Mouse (Mus musculus): ENCODE data around the gene Slit1. TPM values are rescaled to one million over a fixed set of nuclear protein-coding genes. Genes with fewer than 3 reads are reported as not detected.

The Slit1 gene
- polyA plus RNA-seq, 1 experiment from 2014 or later = 0.30 TPM

GRCm38 (mm10) chr19:41723337-41723736 is 20.1 kb downstream of the Slit1 start:
- Histone ChIP-seq H3K4me1 (peaks cover 12% of the 10 kb centered on the region), H3K4me2 (no peak overlapping the region), H3K27me3 (no peaks in the 10 kb centered on the region), H3K9ac (no peak overlapping the region), H3K9me3 (no peaks in the 10 kb centered on the region), H3K27ac (no peak overlapping the region), H3K4me3 (no peak overlapping the region), H3K36me3 (no peaks in the 10 kb centered on the region)
- 35% methylated on average over 2 of the region's 2 CpGs for WGBS
- ATAC-seq (ENCODE audit: insufficient number of reproducible peaks, insufficient read depth, low FRiP score, low TSS enrichment, low read depth) = no peak

GRCm38 (mm10) chr19:41719436-41719835 is 24.0 kb downstream of the Slit1 start:
- H3K4me3 ChIP-seq = no peak overlapping the region
- no peak overlapping the region for H3K27ac ChIP-seq
- 63% methylated on average over 8 of the region's 8 CpGs for WGBS
- peaks cover 24% of the 10 kb centered on the region for H3K4me1 ChIP-seq
- no peak overlapping the region for H3K9ac ChIP-seq
- H3K9me3 ChIP-seq = no peaks in the 10 kb centered on the region
- peaks cover 16% of the 10 kb centered on the region for H3K27me3 ChIP-seq
- no peak overlapping the region for H3K4me2 ChIP-seq
- no peak for ATAC-seq (ENCODE audit: insufficient number of reproducible peaks, insufficient read depth, low FRiP score, low TSS enrichment, low read depth)
- H3K36me3 ChIP-seq = no peaks in the 10 kb centered on the region

DNA sequence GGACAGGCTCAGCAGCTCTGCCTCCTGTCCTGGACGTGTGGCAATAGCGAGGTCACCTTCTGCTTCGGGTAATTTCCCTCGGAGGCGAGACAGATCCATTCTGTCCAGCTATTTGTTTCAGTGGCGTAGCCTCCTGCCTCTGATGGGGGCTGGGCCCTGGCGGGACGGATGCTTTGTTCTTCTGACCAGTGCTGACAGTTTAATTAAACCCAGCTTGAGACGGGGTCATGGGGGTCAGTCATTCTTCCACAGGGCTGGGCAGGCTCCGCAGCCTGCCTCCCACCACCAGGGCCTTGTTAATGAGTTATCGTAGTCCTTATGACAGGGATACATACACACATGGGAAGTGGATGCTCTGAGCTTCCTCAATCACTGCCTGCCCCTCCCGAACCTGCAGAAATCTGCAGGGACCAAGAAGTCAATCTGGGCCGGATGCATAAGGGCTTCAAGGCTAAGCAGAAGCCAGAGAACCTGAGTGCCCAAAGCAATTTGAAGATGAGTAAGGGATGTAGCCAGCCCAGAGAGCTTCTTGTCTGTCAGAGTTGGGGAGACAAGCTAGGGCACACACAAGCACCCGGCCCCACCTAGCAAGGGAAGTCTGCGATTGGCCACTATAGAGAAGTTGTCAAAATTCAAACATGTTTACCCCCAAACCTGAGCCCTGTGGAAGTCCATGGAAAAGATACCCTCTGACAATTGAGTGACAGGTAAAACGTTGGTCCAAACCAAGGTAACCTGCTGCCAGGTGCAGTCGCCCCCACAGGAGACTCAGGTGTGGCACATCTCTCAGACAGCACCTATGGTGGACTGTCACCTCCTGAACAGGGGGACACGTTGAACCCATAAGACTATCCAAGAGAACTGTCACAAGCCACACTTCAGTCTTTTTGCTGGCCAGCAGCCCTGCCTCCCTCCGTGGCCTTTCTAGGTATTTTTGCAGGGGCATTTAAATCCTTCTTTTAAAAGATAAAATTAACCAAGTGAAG is 26.9 kb downstream of the Slit1 start:
- Histone ChIP-seq H3K4me2 (no peak overlapping the region), H3K4me1 (peaks cover 24% of the 10 kb centered on the region), H3K9ac (no peak overlapping the region), H3K9me3 (no peaks in the 10 kb centered on the region), H3K4me3 (no peak overlapping the region), H3K27ac (no peak overlapping the region), H3K36me3 (no peaks in the 10 kb centered on the region), H3K27me3 (peaks cover 16% of the 10 kb centered on the region)
- 23% methylated on average over 19 of the region's 19 CpGs for WGBS
- ATAC-seq (ENCODE audit: insufficient number of reproducible peaks, insufficient read depth, low FRiP score, low TSS enrichment, low read depth) = no peak

GRCm38 (mm10) chr19:41714431-41714917 is 29.0 kb downstream of the Slit1 start:
- no peaks in the 10 kb centered on the region for H3K9me3 ChIP-seq
- H3K4me1 ChIP-seq = peaks cover 23% of the 10 kb centered on the region
- H3K36me3 ChIP-seq = no peaks in the 10 kb centered on the region
- H3K27me3 ChIP-seq = peaks cover 16% of the 10 kb centered on the region
- H3K4me3 ChIP-seq = no peak overlapping the region
- no peak overlapping the region for H3K9ac ChIP-seq
- 49% methylated on average over 9 of the region's 9 CpGs for WGBS
- H3K27ac ChIP-seq = no peak overlapping the region
- H3K4me2 ChIP-seq = no peak overlapping the region
- ATAC-seq (ENCODE audit: insufficient number of reproducible peaks, insufficient read depth, low FRiP score, low TSS enrichment, low read depth) = no peak

DNA sequence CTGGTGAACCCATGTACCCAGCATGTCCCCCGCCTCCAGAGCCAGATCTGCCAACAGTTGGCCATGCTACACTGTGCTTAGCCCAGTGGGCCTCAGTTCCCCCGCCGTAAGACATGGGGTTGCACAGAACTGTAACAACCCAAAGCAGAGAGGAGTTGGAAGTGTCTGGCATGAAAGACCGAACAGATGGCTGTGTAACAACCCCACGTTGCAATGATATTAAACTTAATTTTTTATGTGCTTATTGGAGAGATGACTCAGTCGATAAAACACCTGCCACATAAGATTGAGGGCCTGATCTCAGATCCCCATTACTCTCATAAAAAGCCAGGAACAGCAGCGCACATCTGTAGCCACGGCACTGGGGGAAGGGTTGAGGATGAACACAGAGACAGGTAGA is 30.6 kb downstream of the Slit1 start:
- H3K27me3 ChIP-seq = peaks cover 16% of the 10 kb centered on the region
- H3K4me3 ChIP-seq = no peak overlapping the region
- no peak overlapping the region for H3K9ac ChIP-seq
- no peak for ATAC-seq (ENCODE audit: insufficient number of reproducible peaks, insufficient read depth, low FRiP score, low TSS enrichment, low read depth)
- H3K9me3 ChIP-seq = no peaks in the 10 kb centered on the region
- no peaks in the 10 kb centered on the region for H3K36me3 ChIP-seq
- no peak overlapping the region for H3K4me2 ChIP-seq
- peaks cover 14% of the 10 kb centered on the region for H3K4me1 ChIP-seq
- WGBS = 91% methylated on average over 8 of the region's 8 CpGs
- no peak overlapping the region for H3K27ac ChIP-seq

GRCm38 (mm10) chr19:41711665-41712064 is 31.8 kb downstream of the Slit1 start:
- H3K4me2 ChIP-seq = no peak overlapping the region
- no peaks in the 10 kb centered on the region for H3K9me3 ChIP-seq
- no peak overlapping the region for H3K27ac ChIP-seq
- ATAC-seq (ENCODE audit: insufficient number of reproducible peaks, insufficient read depth, low FRiP score, low TSS enrichment, low read depth) = no peak
- H3K36me3 ChIP-seq = no peaks in the 10 kb centered on the region
- H3K4me3 ChIP-seq = no peak overlapping the region
- 88% methylated on average over 9 of the region's 9 CpGs for WGBS
- H3K4me1 ChIP-seq = peaks cover 17% of the 10 kb centered on the region
- H3K27me3 ChIP-seq = peaks cover 11% of the 10 kb centered on the region
- no peak overlapping the region for H3K9ac ChIP-seq

GRCm38 (mm10) chr19:41709497-41710165 is 33.8 kb downstream of the Slit1 start:
- H3K36me3 ChIP-seq = no peaks in the 10 kb centered on the region
- H3K9ac ChIP-seq = no peak overlapping the region
- WGBS = 82% methylated on average over 12 of the region's 12 CpGs
- H3K9me3 ChIP-seq = no peaks in the 10 kb centered on the region
- H3K4me3 ChIP-seq = no peak overlapping the region
- peaks cover 15% of the 10 kb centered on the region for H3K4me1 ChIP-seq
- H3K27ac ChIP-seq = no peak overlapping the region
- H3K4me2 ChIP-seq = no peak overlapping the region
- no peak for ATAC-seq (ENCODE audit: insufficient number of reproducible peaks, insufficient read depth, low FRiP score, low TSS enrichment, low read depth)
- peaks cover 9% of the 10 kb centered on the region for H3K27me3 ChIP-seq

DNA sequence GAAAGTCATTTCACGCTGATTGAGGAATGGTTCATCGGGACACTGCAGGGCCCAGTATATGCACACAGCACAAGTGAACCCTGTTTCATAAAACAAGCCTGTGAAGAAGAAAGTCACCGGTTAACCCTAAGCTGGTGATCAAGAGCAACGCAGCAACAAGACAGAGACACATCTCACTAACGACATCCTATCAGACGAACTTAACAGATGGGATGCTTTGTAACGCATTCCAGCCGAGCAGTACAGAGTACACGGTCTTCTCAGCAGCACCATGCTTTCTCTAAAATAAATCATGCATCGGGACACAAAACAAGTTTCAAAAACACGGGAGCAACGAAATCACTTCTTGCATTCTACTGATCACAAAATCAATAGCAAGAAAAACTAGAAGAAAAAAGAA is 35.6 kb downstream of the Slit1 start:
- ATAC-seq (ENCODE audit: insufficient number of reproducible peaks, insufficient read depth, low FRiP score, low TSS enrichment, low read depth) = no peak

GRCm38 (mm10) chr19:41706094-41706828 is 37.2 kb downstream of the Slit1 start:
- H3K27me3 ChIP-seq = peaks cover 9% of the 10 kb centered on the region
- H3K27ac ChIP-seq = no peak overlapping the region
- no peaks in the 10 kb centered on the region for H3K9me3 ChIP-seq
- no peak overlapping the region for H3K4me2 ChIP-seq
- ATAC-seq (ENCODE audit: insufficient number of reproducible peaks, insufficient read depth, low FRiP score, low TSS enrichment, low read depth) = no peak
- H3K9ac ChIP-seq = no peak overlapping the region
- peaks cover 15% of the 10 kb centered on the region for H3K4me1 ChIP-seq
- H3K4me3 ChIP-seq = no peak overlapping the region
- WGBS = 63% methylated on average over 17 of the region's 17 CpGs
- H3K36me3 ChIP-seq = no peaks in the 10 kb centered on the region

More for the DNA sequence above, 35.6 kb downstream of the Slit1 start:
- H3K36me3 ChIP-seq = no peaks in the 10 kb centered on the region
- WGBS = 44% methylated on average over 12 of the region's 12 CpGs
- H3K4me1 ChIP-seq = peaks cover 15% of the 10 kb centered on the region
- H3K27me3 ChIP-seq = peaks cover 9% of the 10 kb centered on the region
- no peak overlapping the region for H3K4me3 ChIP-seq
- H3K4me2 ChIP-seq = no peak overlapping the region
- H3K27ac ChIP-seq = no peak overlapping the region
- H3K9me3 ChIP-seq = no peaks in the 10 kb centered on the region
- no peak overlapping the region for H3K9ac ChIP-seq

GRCm38 (mm10) chr19:41705416-41705815 is 38.0 kb downstream of the Slit1 start:
- WGBS = 51% methylated on average over 12 of the region's 12 CpGs
- Histone ChIP-seq H3K27me3 (peaks cover 9% of the 10 kb centered on the region), H3K4me2 (no peak overlapping the region), H3K9ac (no peak overlapping the region), H3K27ac (no peak overlapping the region), H3K4me1 (peaks cover 15% of the 10 kb centered on the region), H3K9me3 (no peaks in the 10 kb centered on the region), H3K4me3 (no peak overlapping the region), H3K36me3 (no peaks in the 10 kb centered on the region)
- ATAC-seq (ENCODE audit: insufficient number of reproducible peaks, insufficient read depth, low FRiP score, low TSS enrichment, low read depth) = no peak

DNA sequence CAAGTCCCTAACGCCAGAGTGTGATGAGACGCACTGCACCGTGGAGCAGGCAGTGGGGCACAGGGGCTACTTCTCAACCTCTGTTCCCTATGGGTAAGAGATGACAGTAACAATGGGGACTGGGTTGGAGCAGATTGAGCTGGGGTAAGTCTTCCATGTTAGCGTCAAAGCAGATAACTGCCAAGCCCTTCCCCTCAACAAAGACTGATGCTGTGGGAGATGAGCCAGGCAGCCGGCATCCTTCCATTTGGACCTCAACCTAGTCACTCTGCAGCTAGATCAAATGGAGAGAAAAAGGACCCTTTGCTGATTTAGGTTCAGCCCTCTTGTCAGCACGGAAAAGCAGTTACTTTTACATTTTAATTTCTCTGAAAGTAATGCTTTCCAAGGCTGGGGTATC is 40.8 kb downstream of the Slit1 start:
- Histone ChIP-seq H3K36me3 (no peaks in the 10 kb centered on the region), H3K9me3 (no peaks in the 10 kb centered on the region), H3K4me1 (peaks cover 20% of the 10 kb centered on the region), H3K9ac (no peak overlapping the region), H3K4me2 (no peak overlapping the region), H3K4me3 (no peak overlapping the region), H3K27ac (no peak overlapping the region), H3K27me3 (peaks cover 9% of the 10 kb centered on the region)
- WGBS = 71% methylated on average over 6 of the region's 6 CpGs
- no peak for ATAC-seq (ENCODE audit: insufficient number of reproducible peaks, insufficient read depth, low FRiP score, low TSS enrichment, low read depth)
